Mouse (Mus musculus): ENCODE data around the gene Jsrp1. TPM values are rescaled to one million over a fixed set of nuclear protein-coding genes. Genes with fewer than 3 reads are reported as not detected.

Gene Jsrp1
- polyA plus RNA-seq, 1 experiment from 2014 or later: 0.83 TPM

- Histone ChIP-seq H3K27ac (no peak overlapping the region), H3K4me1 (peaks cover 41% of the 10 kb centered on the region), H3K27me3 (peaks cover 55% of the 10 kb centered on the region), H3K4me3 (0 out of 2 replicates have a peak overlapping the region, but pooled peaks have one; percentile 47), H3K4me2 (replicated peaks) (no peak overlapping the region), H3K36me3 (peaks cover 46% of the 10 kb centered on the region), H3K9ac (peak overlapping the region; percentile 76; the same call in 1 of the 2 replicates), H3K9me3 (replicated peaks) (no peaks in the 10 kb centered on the region)
- peak; percentile 31 for ATAC-seq (ENCODE audit: low FRiP score)
- WGBS: 23% methylated on average over 3 of the region's 3 CpGs
These were observed 7.4 kb downstream of the Jsrp1 start for GRCm38 (mm10) chr10:80805925-80806324.

- Histone ChIP-seq H3K4me1 (peaks cover 42% of the 10 kb centered on the region), H3K9me3 (replicated peaks) (no peaks in the 10 kb centered on the region), H3K4me2 (replicated peaks) (no peak overlapping the region), H3K27ac (no peak overlapping the region), H3K4me3 (no peak overlapping the region), H3K9ac (no peak overlapping the region), H3K36me3 (peaks cover 46% of the 10 kb centered on the region), H3K27me3 (peaks cover 49% of the 10 kb centered on the region)
- WGBS: 81% methylated on average over 5 of the region's 5 CpGs
- ATAC-seq (ENCODE audit: low FRiP score): no peak
These were observed 8.0 kb downstream of the Jsrp1 start for GRCm38 (mm10) chr10:80805322-80805721.

GRCm38 (mm10) chr10:80804916-80805315 lies 8.4 kb downstream of the Jsrp1 start, which contains the start of gene Amh:
Gene Amh, plus strand, starts transcription at chr10:80805243.
- Histone ChIP-seq H3K27ac (no peak within 1 kb of the TSS), H3K36me3 (peaks cover 49% of the 10 kb centered on the region), H3K4me3 (no peak within 1 kb of the TSS), H3K27me3 (peaks cover 45% of the 10 kb centered on the region), H3K9ac (peak within 1 kb of the TSS; percentile 76), H3K4me1 (peaks cover 42% of the 10 kb centered on the region), H3K9me3 (replicated peaks) (no peaks in the 10 kb centered on the region), H3K4me2 (replicated peaks) (no peak within 1 kb of the TSS)
- WGBS: 70% methylated on average over 6 of the region's 6 CpGs
- no peak for ATAC-seq (ENCODE audit: low FRiP score)

- H3K4me2 ChIP-seq (replicated peaks): no peak overlapping the region
- no peak overlapping the region for H3K27ac ChIP-seq
- H3K9ac ChIP-seq: no peak overlapping the region
- H3K4me3 ChIP-seq: no peak overlapping the region
- WGBS: 93% methylated on average over 2 of the region's 2 CpGs
- H3K27me3 ChIP-seq: peaks cover 41% of the 10 kb centered on the region
- peaks cover 46% of the 10 kb centered on the region for H3K4me1 ChIP-seq
- no peaks in the 10 kb centered on the region for H3K9me3 ChIP-seq (replicated peaks)
- no peak for ATAC-seq (ENCODE audit: low FRiP score)
- H3K36me3 ChIP-seq: peaks cover 50% of the 10 kb centered on the region
These were observed 9.0 kb downstream of the Jsrp1 start for GRCm38 (mm10) chr10:80804340-80804739.

GRCm38 (mm10) chr10:80802996-80803395 lies 10.3 kb downstream of the Jsrp1 start:
- H3K27me3 ChIP-seq: peaks cover 27% of the 10 kb centered on the region
- peaks cover 36% of the 10 kb centered on the region for H3K4me1 ChIP-seq
- ATAC-seq (ENCODE audit: low FRiP score): no peak
- H3K27ac ChIP-seq: no peak overlapping the region
- H3K4me3 ChIP-seq: no peak overlapping the region
- H3K36me3 ChIP-seq: peaks cover 50% of the 10 kb centered on the region
- H3K9me3 ChIP-seq (replicated peaks): no peaks in the 10 kb centered on the region
- no peak overlapping the region for H3K4me2 ChIP-seq (replicated peaks)
- WGBS: 83% methylated on average over 3 of the region's 3 CpGs
- no peak overlapping the region for H3K9ac ChIP-seq

GRCm38 (mm10) chr10:80802204-80802912 lies 10.9 kb downstream of the Jsrp1 start:
- WGBS: 97% methylated on average over 10 of the region's 10 CpGs
- peaks cover 26% of the 10 kb centered on the region for H3K27me3 ChIP-seq
- H3K4me2 ChIP-seq (replicated peaks): no peak overlapping the region
- H3K9ac ChIP-seq: no peak overlapping the region
- H3K27ac ChIP-seq: no peak overlapping the region
- ATAC-seq (ENCODE audit: low FRiP score): no peak
- H3K36me3 ChIP-seq: peaks cover 50% of the 10 kb centered on the region
- no peaks in the 10 kb centered on the region for H3K9me3 ChIP-seq (replicated peaks)
- peaks cover 30% of the 10 kb centered on the region for H3K4me1 ChIP-seq
- no peak overlapping the region for H3K4me3 ChIP-seq

- peaks cover 60% of the 10 kb centered on the region for H3K36me3 ChIP-seq
- no peaks in the 10 kb centered on the region for H3K27me3 ChIP-seq
These were observed 14.2 kb downstream of the Jsrp1 start for GRCm38 (mm10) chr10:80799070-80799566.

GRCm38 (mm10) chr10:80798150-80799006 lies 14.9 kb downstream of the Jsrp1 start, which contains the start of the genes Sf3a2 and Plekhj1:
Gene Sf3a2, plus strand, starts transcription at chr10:80798198.
Gene Plekhj1, minus strand, starts transcription at chr10:80798626.
- H3K36me3 ChIP-seq: peaks cover 60% of the 10 kb centered on the region
- WGBS: under 1% methylated on average over 102 of the region's 104 CpGs

More at GRCm38 (mm10) chr10:80799070-80799566, 14.2 kb downstream of the Jsrp1 start:
- H3K4me3 ChIP-seq: peak overlapping the region; percentile 89
- peaks cover 28% of the 10 kb centered on the region for H3K4me1 ChIP-seq
- H3K27ac ChIP-seq: peak overlapping the region; percentile 97
- peak overlapping the region; percentile 95 for H3K4me2 ChIP-seq (replicated peaks)
- peak overlapping the region; percentile 98 for H3K9ac ChIP-seq
- 4% methylated on average over 18 of the region's 18 CpGs for WGBS
- no peak for ATAC-seq (ENCODE audit: low FRiP score)
- H3K9me3 ChIP-seq (replicated peaks): no peaks in the 10 kb centered on the region

GRCm38 (mm10) chr10:80797186-80798149 lies 15.8 kb downstream of the Jsrp1 start:
- no peaks in the 10 kb centered on the region for H3K9me3 ChIP-seq (replicated peaks)
- H3K4me3 ChIP-seq: peak overlapping the region; percentile 89
- 3% methylated on average over 57 of the region's 59 CpGs for whole genome bisulfite sequencing
- peak overlapping the region; percentile 95 for H3K4me2 ChIP-seq (replicated peaks)
- H3K27me3 ChIP-seq: no peaks in the 10 kb centered on the region
- H3K9ac ChIP-seq: peak overlapping the region; percentile 98
- peaks cover 28% of the 10 kb centered on the region for H3K4me1 ChIP-seq
- peak overlapping the region; percentile 97 for H3K27ac ChIP-seq
- H3K36me3 ChIP-seq: peaks cover 60% of the 10 kb centered on the region
- ATAC-seq (ENCODE audit: low FRiP score): peak; percentile 71

More at GRCm38 (mm10) chr10:80798150-80799006, 14.9 kb downstream of the Jsrp1 start, which contains the start of the genes Sf3a2 and Plekhj1:
- H3K4me1 ChIP-seq: peaks cover 28% of the 10 kb centered on the region
- H3K4me3 ChIP-seq: peak within 1 kb of the TSS; percentile 89
- ATAC-seq (ENCODE audit: low FRiP score): peak; percentile 93
- peak within 1 kb of the TSS; percentile 95 for H3K4me2 ChIP-seq (replicated peaks)
- H3K9me3 ChIP-seq (replicated peaks): no peaks in the 10 kb centered on the region
- H3K9ac ChIP-seq: peak within 1 kb of the TSS; percentile 98
- H3K27ac ChIP-seq: peak within 1 kb of the TSS; percentile 97
- no peaks in the 10 kb centered on the region for H3K27me3 ChIP-seq

GRCm38 (mm10) chr10:80796307-80796848 lies 16.9 kb downstream of the Jsrp1 start:
- no peak for ATAC-seq (ENCODE audit: low FRiP score)
- Histone ChIP-seq H3K4me1 (peaks cover 28% of the 10 kb centered on the region), H3K9ac (peak overlapping the region; percentile 98), H3K36me3 (peaks cover 60% of the 10 kb centered on the region), H3K4me3 (peak overlapping the region; percentile 89; the same call in 1 of the 2 replicates), H3K9me3 (replicated peaks) (no peaks in the 10 kb centered on the region), H3K27me3 (no peaks in the 10 kb centered on the region), H3K4me2 (replicated peaks) (peak overlapping the region; percentile 95), H3K27ac (no peak overlapping the region)
- WGBS: 90% methylated on average over 9 of the region's 9 CpGs

- Histone ChIP-seq H3K4me2 (replicated peaks) (no peak overlapping the region), H3K9me3 (replicated peaks) (no peaks in the 10 kb centered on the region), H3K36me3 (peaks cover 64% of the 10 kb centered on the region), H3K4me3 (no peak overlapping the region), H3K27ac (no peak overlapping the region), H3K27me3 (no peaks in the 10 kb centered on the region), H3K4me1 (peaks cover 22% of the 10 kb centered on the region), H3K9ac (no peak overlapping the region)
- WGBS: 93% methylated on average over 8 of the region's 8 CpGs
- ATAC-seq (ENCODE audit: low FRiP score): no peak
These were observed 18.5 kb downstream of the Jsrp1 start for GRCm38 (mm10) chr10:80794750-80795149.

Data from hindbrain, embryonic 12.5 days (tissue).